Mouse (Mus musculus) forebrain, embryonic 11.5 days (tissue): ENCODE measurements at regions not wholly inside any gene's neighbourhood (a gene's known extent, or its start where the extent isn't known, plus 50 kb on each side); places are given as distances from the start of the nearest gene placed in this dataset.

Experiments
- ATAC-seq: fragments of 200-750 bp; cut with Nextera tagmentation; replicated peaks from 2 replicates; pipeline ENCODE4 v1.8.0; 2017; ENCODE audit warnings: moderate TSS enrichment; ENCODE audit not compliant: low FRiP score
- DNase-seq: peaks from one replicate; pipeline ENCODE4 v3.0.0-alpha.2; 2017; ENCODE audit warnings: low spot score
- H3K27ac ChIP-seq: fragments of 300-500 bp; sonication (generic); 2 replicates; pipeline ENCODE4 v1.5.1; 2014; ENCODE audit warnings: low read depth, low read length
- H3K27me3 ChIP-seq: fragments of 300-500 bp; sonication (generic); 2 replicates; pipeline ENCODE4 v1.6.1; 2014; ENCODE audit warnings: mild to moderate bottlenecking, low read length, mixed read lengths; ENCODE audit not compliant: control insufficient read depth, insufficient read depth
- H3K36me3 ChIP-seq: fragments of 300-500 bp; sonication (generic); 2 replicates; pipeline ENCODE4 v1.6.1; 2014; ENCODE audit warnings: mild to moderate bottlenecking, low read length, moderate library complexity, mixed read lengths; ENCODE audit not compliant: control insufficient read depth, insufficient read depth
- H3K4me1 ChIP-seq: fragments of 300-500 bp; sonication (generic); replicated peaks from 2 replicates; pipeline ENCODE4 v1.6.1; 2014; ENCODE audit warnings: low read length, mixed read lengths; ENCODE audit not compliant: control insufficient read depth, insufficient read depth
- H3K4me2 ChIP-seq: fragments of 300-500 bp; sonication (generic); 2 replicates; pipeline ENCODE4 v1.6.1; 2014; ENCODE audit warnings: low read depth, mild to moderate bottlenecking, low read length, moderate library complexity, mixed read lengths; ENCODE audit not compliant: severe bottlenecking
- H3K4me3 ChIP-seq: fragments of 300-500 bp; sonication (generic); 2 replicates; pipeline ENCODE4 v1.5.1; 2014; ENCODE audit warnings: low read depth, low read length
- H3K9ac ChIP-seq: fragments of 300-500 bp; sonication (generic); 2 replicates; pipeline ENCODE4 v1.6.1; 2014; ENCODE audit warnings: low read length
- H3K9me3 ChIP-seq: fragments of 300-500 bp; sonication (generic); 2 replicates; pipeline ENCODE4 v1.6.1; 2016; ENCODE audit warnings: low read length, mixed read lengths; ENCODE audit not compliant: control insufficient read depth
- WGBS: fragments of 180-500 bp; shearing (Covaris S2); extraction: QIAGEN DNeasy Blood & Tissue Kit; methylation state at CpG from one replicate; pipeline ENCODE4 v1.1.7; 2014; 5-methylcytosine and 5-hydroxymethylcytosine counted together

DNA sequence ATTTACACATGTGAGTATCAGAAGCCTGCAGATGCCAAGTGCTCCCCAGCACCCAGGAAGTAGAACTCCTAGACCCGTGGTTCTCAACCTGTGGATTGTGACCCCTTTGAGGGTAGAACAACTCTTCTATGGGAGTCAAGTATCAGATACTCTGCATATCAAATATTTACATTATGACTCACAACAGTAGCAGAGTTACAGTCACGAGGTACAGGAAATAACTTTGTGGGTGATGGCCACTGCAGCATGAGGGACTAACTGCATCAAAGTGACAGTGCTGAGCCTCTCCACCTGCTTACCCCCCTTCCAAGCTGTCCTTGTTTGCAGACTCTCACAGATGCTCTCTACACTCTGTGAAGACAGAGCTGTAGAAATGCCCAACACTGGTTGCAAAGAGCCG, 145.6 kb downstream of the Enc1 start:
- WGBS = 76% methylated on average over 3 of the region's 3 CpGs
- Histone ChIP-seq H3K4me1 (no peaks in the 10 kb centered on the region; the same call in 1 of the 2 replicates), H3K9ac (no peak overlapping the region), H3K36me3 (no peaks in the 10 kb centered on the region), H3K4me2 (no peak overlapping the region), H3K27ac (no peak overlapping the region), H3K4me3 (no peak overlapping the region), H3K9me3 (no peaks in the 10 kb centered on the region), H3K27me3 (no peaks in the 10 kb centered on the region)
- no peak for ATAC-seq
- DNase-seq = no peak

DNA sequence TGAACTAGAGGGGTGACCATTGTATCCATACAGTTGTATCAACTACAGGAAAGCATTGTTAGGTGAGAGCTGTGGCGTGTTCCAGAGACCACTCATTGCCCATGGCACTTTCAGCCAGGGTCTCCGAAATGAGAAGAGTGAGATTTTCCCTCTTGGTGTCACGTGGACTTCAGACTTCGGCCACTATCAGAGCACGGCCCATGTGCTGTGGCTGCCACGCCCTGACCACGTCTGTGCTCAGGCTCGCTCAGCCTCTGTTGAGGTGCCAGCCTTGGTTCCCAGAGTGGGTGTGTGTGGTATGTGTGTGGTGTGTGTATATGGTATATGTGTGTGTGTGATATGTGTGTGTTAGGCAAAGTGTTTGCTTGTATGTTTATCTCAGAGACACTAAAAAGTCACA, 144.6 kb downstream of the Enc1 start:
- DNase-seq = no peak
- H3K9me3 ChIP-seq = no peaks in the 10 kb centered on the region
- H3K4me3 ChIP-seq = no peak overlapping the region
- WGBS = 93% methylated on average over 8 of the region's 8 CpGs
- H3K9ac ChIP-seq = no peak overlapping the region
- no peaks in the 10 kb centered on the region for H3K36me3 ChIP-seq
- no peak overlapping the region for H3K27ac ChIP-seq
- no peaks in the 10 kb centered on the region; the same call in 1 of the 2 replicates for H3K4me1 ChIP-seq
- ATAC-seq = no peak
- no peaks in the 10 kb centered on the region for H3K27me3 ChIP-seq
- no peak overlapping the region for H3K4me2 ChIP-seq

DNA sequence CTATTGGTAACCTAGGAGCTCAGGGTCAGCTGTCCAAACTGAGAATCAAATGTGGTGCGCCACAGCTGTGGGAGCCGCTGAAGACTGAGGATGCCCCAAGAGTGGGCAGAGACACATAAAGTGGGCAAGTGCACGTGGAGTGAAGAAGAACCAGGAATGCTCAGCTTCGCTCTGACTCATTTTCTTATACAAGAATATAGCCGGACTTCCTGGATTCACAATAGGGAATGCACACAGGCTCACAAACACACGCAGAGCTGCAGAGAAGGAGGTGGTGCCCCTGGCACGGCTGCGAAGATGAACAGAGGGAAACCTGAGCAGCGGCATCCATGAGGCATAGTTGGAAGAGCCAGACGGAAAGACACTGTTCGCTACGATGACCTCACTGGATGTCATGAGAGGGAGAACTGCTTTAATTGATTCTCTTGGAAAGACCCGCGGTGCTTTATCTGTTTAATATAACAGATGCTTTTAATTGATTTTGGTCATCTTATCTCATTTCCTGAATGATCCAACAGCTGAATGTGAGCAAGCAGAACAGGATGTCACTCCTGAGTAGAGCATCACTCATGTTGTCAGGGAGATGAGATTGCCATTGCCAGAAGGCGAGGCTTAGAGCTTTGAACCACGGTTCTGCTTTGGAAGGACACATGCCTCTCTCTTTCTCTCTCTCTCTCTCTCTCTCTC, 143.3 kb downstream of the Enc1 start:
- Histone ChIP-seq H3K4me3 (no peak overlapping the region), H3K36me3 (no peaks in the 10 kb centered on the region), H3K27ac (no peak overlapping the region), H3K27me3 (no peaks in the 10 kb centered on the region), H3K9ac (no peak overlapping the region), H3K4me1 (no peaks in the 10 kb centered on the region), H3K4me2 (no peak overlapping the region), H3K9me3 (no peaks in the 10 kb centered on the region)
- DNase-seq = no peak
- ATAC-seq = no peak
- 87% methylated on average over 16 of the region's 16 CpGs for WGBS

DNA sequence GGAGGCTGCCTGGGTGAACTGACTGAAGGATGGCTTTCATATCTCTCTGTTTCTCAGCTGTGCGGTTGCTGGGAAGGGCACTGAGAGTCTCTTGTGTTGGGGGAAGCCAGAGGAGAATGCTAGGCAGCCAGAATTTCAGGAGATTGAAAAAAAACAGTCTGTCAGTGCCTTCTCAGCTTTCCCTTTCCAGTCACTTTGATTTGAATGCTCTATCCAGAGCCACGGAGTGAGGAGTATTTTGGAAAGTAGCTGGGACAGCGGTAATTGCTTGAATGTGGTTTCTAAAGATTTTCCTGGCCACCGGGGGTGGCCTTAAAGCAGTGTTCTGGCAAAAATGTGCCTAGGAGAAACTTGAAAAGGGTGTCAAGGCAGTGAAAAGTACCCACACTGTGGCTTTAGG, 142.4 kb downstream of the Enc1 start:
- no peaks in the 10 kb centered on the region for H3K27me3 ChIP-seq
- ATAC-seq = no peak
- H3K36me3 ChIP-seq = no peaks in the 10 kb centered on the region
- H3K4me1 ChIP-seq = no peaks in the 10 kb centered on the region
- 64% methylated on average over 4 of the region's 4 CpGs for WGBS
- no peak overlapping the region for H3K9ac ChIP-seq
- no peak overlapping the region for H3K27ac ChIP-seq
- no peaks in the 10 kb centered on the region for H3K9me3 ChIP-seq
- DNase-seq = no peak
- no peak overlapping the region for H3K4me2 ChIP-seq
- H3K4me3 ChIP-seq = no peak overlapping the region

DNA sequence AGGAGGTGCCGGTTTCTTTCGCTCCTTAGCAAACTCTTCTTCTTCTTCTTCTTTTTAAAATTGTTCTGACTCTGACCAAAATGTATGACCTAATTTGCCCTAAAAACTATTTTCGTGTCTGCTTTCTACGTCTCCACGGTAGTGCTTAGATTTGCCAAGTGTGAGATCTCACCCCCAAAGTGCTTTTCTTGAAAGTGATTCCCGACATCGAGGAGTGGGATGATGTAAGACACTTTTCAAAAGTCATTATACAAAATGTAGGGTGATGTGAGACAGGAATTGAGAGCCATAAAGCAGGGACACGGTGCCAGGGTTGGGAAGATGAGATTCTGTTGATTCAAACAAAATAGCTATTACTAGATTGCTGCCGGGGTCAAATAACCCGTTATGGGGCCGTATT, 139.5 kb downstream of the Enc1 start:
- DNase-seq = no peak
- 91% methylated on average over 11 of the region's 11 CpGs for WGBS

DNA sequence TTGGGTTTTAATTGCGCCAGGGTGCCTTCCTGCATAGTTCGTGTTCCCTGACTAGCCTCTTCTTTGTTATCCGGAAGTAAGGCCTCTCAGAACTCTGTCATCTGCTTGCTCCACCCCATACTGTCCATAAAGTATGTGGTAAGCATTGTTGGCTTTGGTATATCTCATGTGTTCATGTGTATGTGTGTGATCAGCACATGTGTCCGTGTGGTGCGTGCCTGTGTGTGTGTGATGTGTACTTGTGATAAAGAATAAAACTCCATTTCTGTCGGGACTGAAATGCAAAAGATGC, 135.3 kb downstream of the Enc1 start:
- 87% methylated on average over 6 of the region's 6 CpGs for WGBS
- H3K9me3 ChIP-seq = no peaks in the 10 kb centered on the region
- no peaks in the 10 kb centered on the region for H3K36me3 ChIP-seq
- ATAC-seq (no peak), DNase-seq (no peak)
- H3K4me3 ChIP-seq = no peak overlapping the region
- no peaks in the 10 kb centered on the region for H3K27me3 ChIP-seq
- no peak overlapping the region for H3K4me2 ChIP-seq
- no peak overlapping the region for H3K27ac ChIP-seq
- H3K9ac ChIP-seq = no peak overlapping the region
- H3K4me1 ChIP-seq = no peaks in the 10 kb centered on the region

More for the DNA sequence above, 139.5 kb downstream of the Enc1 start:
- Histone ChIP-seq H3K27ac (no peak overlapping the region), H3K4me3 (no peak overlapping the region), H3K9ac (no peak overlapping the region), H3K9me3 (no peaks in the 10 kb centered on the region), H3K27me3 (no peaks in the 10 kb centered on the region), H3K36me3 (no peaks in the 10 kb centered on the region), H3K4me2 (no peak overlapping the region), H3K4me1 (no peaks in the 10 kb centered on the region)
- ATAC-seq = no peak

DNA sequence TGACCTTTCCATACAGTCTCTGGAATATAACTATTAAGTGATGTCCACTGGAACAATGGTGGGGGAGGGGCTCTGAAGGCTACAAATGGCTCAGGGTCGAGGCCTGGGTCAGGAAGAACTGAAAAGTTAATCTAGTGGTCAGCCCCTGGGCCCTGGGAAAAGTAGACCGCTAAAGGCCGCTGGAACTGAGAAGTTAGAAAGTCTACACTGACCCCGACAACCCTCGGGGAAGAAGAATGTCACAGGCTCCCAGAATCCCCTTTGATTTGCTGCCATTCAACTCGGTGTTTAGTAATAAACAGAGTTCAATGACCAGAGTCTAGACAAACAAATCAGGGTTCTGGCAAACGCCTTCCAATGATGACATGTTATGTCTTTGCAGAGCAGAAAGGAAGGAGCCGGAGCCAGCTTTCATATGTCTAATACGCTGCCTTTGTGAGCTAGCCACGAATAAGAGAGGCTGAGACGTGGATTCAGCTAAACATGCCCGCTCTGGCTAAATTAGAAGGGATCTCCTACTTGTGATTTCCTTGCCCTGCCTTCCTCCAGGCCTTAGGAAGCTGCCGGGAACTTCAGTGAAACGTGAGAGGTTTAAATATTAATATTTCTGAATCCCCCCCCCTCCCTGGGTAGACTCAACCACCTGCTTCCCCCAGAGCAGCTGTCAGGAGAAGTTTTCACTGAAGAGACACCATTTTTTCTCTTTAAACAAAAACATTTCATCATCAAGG, 134.8 kb downstream of the Enc1 start:
- no peak overlapping the region for H3K27ac ChIP-seq
- no peaks in the 10 kb centered on the region for H3K9me3 ChIP-seq
- no peak overlapping the region for H3K9ac ChIP-seq
- WGBS = 58% methylated on average over 14 of the region's 14 CpGs
- no peaks in the 10 kb centered on the region for H3K36me3 ChIP-seq
- no peaks in the 10 kb centered on the region for H3K27me3 ChIP-seq
- ATAC-seq (no peak), DNase-seq (no peak)
- H3K4me3 ChIP-seq = no peak overlapping the region
- H3K4me2 ChIP-seq = no peak overlapping the region
- H3K4me1 ChIP-seq = no peaks in the 10 kb centered on the region

DNA sequence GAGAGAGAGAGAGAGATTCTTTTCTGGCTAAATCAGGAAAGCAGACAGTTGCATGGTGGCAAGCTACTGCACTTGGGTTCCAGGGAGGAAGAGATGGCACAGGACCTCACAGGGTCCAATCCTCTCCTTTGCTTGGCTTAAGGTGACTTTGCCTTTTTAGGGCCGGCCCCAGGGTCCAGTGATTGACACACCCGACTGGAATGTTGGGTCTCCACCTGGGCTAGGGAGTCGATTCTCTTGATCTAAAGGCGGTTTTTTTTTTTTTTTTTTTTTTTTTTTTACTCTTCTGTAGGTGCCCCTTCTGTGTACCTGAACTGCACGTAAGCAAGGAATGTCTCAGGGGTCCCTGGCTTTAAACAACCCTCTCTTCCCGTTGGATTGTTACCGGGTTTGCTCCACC, 131.4 kb downstream of the Enc1 start:
- Histone ChIP-seq H3K36me3 (no peaks in the 10 kb centered on the region), H3K4me1 (no peaks in the 10 kb centered on the region), H3K27ac (no peak overlapping the region), H3K4me2 (no peak overlapping the region), H3K9me3 (no peaks in the 10 kb centered on the region), H3K9ac (no peak overlapping the region), H3K27me3 (no peaks in the 10 kb centered on the region), H3K4me3 (no peak overlapping the region)
- DNase-seq = no peak
- 51% methylated on average over 6 of the region's 7 CpGs for WGBS
- ATAC-seq = no peak

DNA sequence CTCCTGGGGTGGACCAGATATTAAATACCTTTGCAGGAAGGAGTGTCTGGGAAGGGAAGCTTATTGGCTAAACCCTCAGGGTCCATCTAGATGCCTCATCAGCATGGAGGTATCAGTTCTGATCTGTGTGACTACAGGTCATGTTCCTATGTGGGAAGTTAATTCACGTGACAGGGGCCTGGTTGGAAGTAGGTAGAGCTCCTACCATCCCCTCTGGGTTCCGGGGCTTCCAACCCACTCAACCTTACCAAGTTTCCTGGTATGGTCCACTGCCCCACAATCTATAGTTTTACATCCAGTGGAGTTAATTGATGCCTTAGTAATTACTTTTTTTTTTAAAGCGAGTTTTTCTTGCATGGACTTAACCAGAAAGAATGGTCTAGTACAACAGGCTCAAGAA, 130.3 kb downstream of the Enc1 start:
- Histone ChIP-seq H3K4me2 (no peak overlapping the region), H3K4me3 (no peak overlapping the region), H3K9ac (no peak overlapping the region), H3K27ac (no peak overlapping the region), H3K36me3 (no peaks in the 10 kb centered on the region), H3K4me1 (no peaks in the 10 kb centered on the region), H3K27me3 (no peaks in the 10 kb centered on the region), H3K9me3 (no peaks in the 10 kb centered on the region)
- DNase-seq (no peak), ATAC-seq (no peak)
- 87% methylated on average over 3 of the region's 3 CpGs for WGBS
